Mouse (Mus musculus): Measurements from ENCODE around the gene Erc1. TPM values are rescaled to one million over a fixed set of nuclear protein-coding genes. Genes with fewer than 3 reads are reported as not detected.
A peak's percentile ranks its signal among the peaks of the same experiment; 100 is the strongest.

The Erc1 gene
- polyA plus RNA-seq, 1 experiment from 2014 or later: 43.2 TPM

- Histone ChIP-seq H3K4me3 (replicated peaks; ENCODE audit: low read length) (no peak overlapping the region), H3K36me3 (ENCODE audit: control insufficient read depth, insufficient read depth) (no peaks in the 10 kb centered on the region), H3K9ac (replicated peaks; ENCODE audit: low read depth, low read length) (no peak overlapping the region), H3K4me1 (replicated peaks; ENCODE audit: control insufficient read depth, insufficient read depth, low read length) (no peaks in the 10 kb centered on the region), H3K27me3 (replicated peaks; ENCODE audit: control insufficient read depth, insufficient read depth, low read length) (no peaks in the 10 kb centered on the region), H3K4me2 (ENCODE audit: low read length) (no peak overlapping the region), H3K9me3 (ENCODE audit: control insufficient read depth, low read length) (no peaks in the 10 kb centered on the region), H3K27ac (ENCODE audit: low read length) (no peak overlapping the region)
- ATAC-seq: no peak
- 89% methylated on average over 2 of the region's 2 CpGs for whole genome bisulfite sequencing
Observed at GRCm38 (mm10) chr6:119601379-119601778, 246.6 kb downstream of the Erc1 start.

- 99% methylated on average over 4 of the region's 4 CpGs for WGBS
- Histone ChIP-seq H3K36me3 (ENCODE audit: control insufficient read depth, insufficient read depth) (no peaks in the 10 kb centered on the region), H3K4me2 (ENCODE audit: low read length) (no peak overlapping the region), H3K27me3 (replicated peaks; ENCODE audit: control insufficient read depth, insufficient read depth, low read length) (no peaks in the 10 kb centered on the region), H3K27ac (ENCODE audit: low read length) (no peak overlapping the region), H3K4me1 (replicated peaks; ENCODE audit: control insufficient read depth, insufficient read depth, low read length) (no peaks in the 10 kb centered on the region), H3K9me3 (ENCODE audit: control insufficient read depth, low read length) (no peaks in the 10 kb centered on the region), H3K9ac (replicated peaks; ENCODE audit: low read depth, low read length) (no peak overlapping the region), H3K4me3 (replicated peaks; ENCODE audit: low read length) (no peak overlapping the region)
- ATAC-seq: no peak
Observed at GRCm38 (mm10) chr6:119595440-119595839, 252.5 kb downstream of the Erc1 start.

GRCm38 (mm10) chr6:119590872-119591271, 257.1 kb downstream of the Erc1 start:
- 75% methylated on average over 2 of the region's 2 CpGs for WGBS
- Histone ChIP-seq H3K27me3 (replicated peaks; ENCODE audit: control insufficient read depth, insufficient read depth, low read length) (no peaks in the 10 kb centered on the region), H3K4me2 (ENCODE audit: low read length) (no peak overlapping the region), H3K9ac (replicated peaks; ENCODE audit: low read depth, low read length) (no peak overlapping the region), H3K9me3 (ENCODE audit: control insufficient read depth, low read length) (no peaks in the 10 kb centered on the region), H3K4me3 (replicated peaks; ENCODE audit: low read length) (no peak overlapping the region), H3K27ac (ENCODE audit: low read length) (no peak overlapping the region), H3K4me1 (replicated peaks; ENCODE audit: control insufficient read depth, insufficient read depth, low read length) (peaks cover 3% of the 10 kb centered on the region; the same call in 1 of the 2 replicates), H3K36me3 (ENCODE audit: control insufficient read depth, insufficient read depth) (no peaks in the 10 kb centered on the region)
- no peak for ATAC-seq

- Histone ChIP-seq H3K36me3 (ENCODE audit: control insufficient read depth, insufficient read depth) (no peaks in the 10 kb centered on the region), H3K9ac (replicated peaks; ENCODE audit: low read depth, low read length) (no peak overlapping the region), H3K4me3 (replicated peaks; ENCODE audit: low read length) (no peak overlapping the region), H3K4me2 (ENCODE audit: low read length) (no peak overlapping the region), H3K9me3 (ENCODE audit: control insufficient read depth, low read length) (no peaks in the 10 kb centered on the region), H3K27ac (ENCODE audit: low read length) (no peak overlapping the region), H3K27me3 (replicated peaks; ENCODE audit: control insufficient read depth, insufficient read depth, low read length) (no peaks in the 10 kb centered on the region), H3K4me1 (replicated peaks; ENCODE audit: control insufficient read depth, insufficient read depth, low read length) (peaks cover 4% of the 10 kb centered on the region; the same call in 1 of the 2 replicates)
- ATAC-seq: no peak
- WGBS: 93% methylated on average over 2 of the region's 2 CpGs
Observed at GRCm38 (mm10) chr6:119587897-119588296, 260.1 kb downstream of the Erc1 start.

- Histone ChIP-seq H3K9me3 (ENCODE audit: control insufficient read depth, low read length) (no peaks in the 10 kb centered on the region), H3K9ac (replicated peaks; ENCODE audit: low read depth, low read length) (no peak overlapping the region), H3K4me2 (ENCODE audit: low read length) (no peak overlapping the region), H3K4me3 (replicated peaks; ENCODE audit: low read length) (no peak overlapping the region), H3K4me1 (replicated peaks; ENCODE audit: control insufficient read depth, insufficient read depth, low read length) (peaks cover 4% of the 10 kb centered on the region; the same call in 1 of the 2 replicates), H3K36me3 (ENCODE audit: control insufficient read depth, insufficient read depth) (no peaks in the 10 kb centered on the region), H3K27me3 (replicated peaks; ENCODE audit: control insufficient read depth, insufficient read depth, low read length) (no peaks in the 10 kb centered on the region), H3K27ac (ENCODE audit: low read length) (no peak overlapping the region)
- no peak for ATAC-seq
Observed at GRCm38 (mm10) chr6:119587454-119587853, 260.5 kb downstream of the Erc1 start.

- Histone ChIP-seq H3K27me3 (replicated peaks; ENCODE audit: control insufficient read depth, insufficient read depth, low read length) (no peaks in the 10 kb centered on the region), H3K27ac (ENCODE audit: low read length) (peak overlapping the region; percentile 35; the same call in 1 of the 2 replicates), H3K4me3 (replicated peaks; ENCODE audit: low read length) (no peak overlapping the region), H3K4me2 (ENCODE audit: low read length) (no peak overlapping the region), H3K36me3 (ENCODE audit: control insufficient read depth, insufficient read depth) (no peaks in the 10 kb centered on the region), H3K9ac (replicated peaks; ENCODE audit: low read depth, low read length) (no peak overlapping the region), H3K4me1 (replicated peaks; ENCODE audit: control insufficient read depth, insufficient read depth, low read length) (peaks cover 4% of the 10 kb centered on the region; the same call in 1 of the 2 replicates), H3K9me3 (ENCODE audit: control insufficient read depth, low read length) (no peaks in the 10 kb centered on the region)
- 60% methylated on average over 5 of the region's 5 CpGs for WGBS
- peak; percentile 55; the same call in 1 of the 2 replicates for ATAC-seq
Observed at GRCm38 (mm10) chr6:119585652-119586375, 262.2 kb downstream of the Erc1 start.

- Histone ChIP-seq H3K4me2 (ENCODE audit: low read length) (no peak overlapping the region), H3K27ac (ENCODE audit: low read length) (no peak overlapping the region), H3K9me3 (ENCODE audit: control insufficient read depth, low read length) (no peaks in the 10 kb centered on the region), H3K4me3 (replicated peaks; ENCODE audit: low read length) (no peak overlapping the region), H3K27me3 (replicated peaks; ENCODE audit: control insufficient read depth, insufficient read depth, low read length) (no peaks in the 10 kb centered on the region), H3K36me3 (ENCODE audit: control insufficient read depth, insufficient read depth) (no peaks in the 10 kb centered on the region), H3K4me1 (replicated peaks; ENCODE audit: control insufficient read depth, insufficient read depth, low read length) (peaks cover 4% of the 10 kb centered on the region; the same call in 1 of the 2 replicates), H3K9ac (replicated peaks; ENCODE audit: low read depth, low read length) (no peak overlapping the region)
- WGBS: 87% methylated on average over 1 of the region's 1 CpGs
- ATAC-seq: no peak
Observed at GRCm38 (mm10) chr6:119584061-119584460, 263.9 kb downstream of the Erc1 start.

GRCm38 (mm10) chr6:119583165-119583564, 264.8 kb downstream of the Erc1 start:
- no peak for ATAC-seq
- no peak overlapping the region for H3K4me2 ChIP-seq (ENCODE audit: low read length)
- H3K27me3 ChIP-seq (replicated peaks; ENCODE audit: control insufficient read depth, insufficient read depth, low read length): no peaks in the 10 kb centered on the region
- no peak overlapping the region for H3K9ac ChIP-seq (replicated peaks; ENCODE audit: low read depth, low read length)
- H3K9me3 ChIP-seq (ENCODE audit: control insufficient read depth, low read length): no peaks in the 10 kb centered on the region
- no peak overlapping the region for H3K27ac ChIP-seq (ENCODE audit: low read length)
- no peak overlapping the region for H3K4me3 ChIP-seq (replicated peaks; ENCODE audit: low read length)
- no peaks in the 10 kb centered on the region for H3K36me3 ChIP-seq (ENCODE audit: control insufficient read depth, insufficient read depth)
- WGBS: 95% methylated on average over 5 of the region's 5 CpGs
- peaks cover 4% of the 10 kb centered on the region; the same call in 1 of the 2 replicates for H3K4me1 ChIP-seq (replicated peaks; ENCODE audit: control insufficient read depth, insufficient read depth, low read length)

GRCm38 (mm10) chr6:119576706-119577105, 271.3 kb downstream of the Erc1 start:
- Histone ChIP-seq H3K9me3 (ENCODE audit: control insufficient read depth, low read length) (no peaks in the 10 kb centered on the region), H3K9ac (replicated peaks; ENCODE audit: low read depth, low read length) (no peak overlapping the region), H3K27me3 (replicated peaks; ENCODE audit: control insufficient read depth, insufficient read depth, low read length) (no peaks in the 10 kb centered on the region), H3K27ac (ENCODE audit: low read length) (no peak overlapping the region), H3K36me3 (ENCODE audit: control insufficient read depth, insufficient read depth) (peaks cover 4% of the 10 kb centered on the region), H3K4me3 (replicated peaks; ENCODE audit: low read length) (no peak overlapping the region), H3K4me2 (ENCODE audit: low read length) (no peak overlapping the region), H3K4me1 (replicated peaks; ENCODE audit: control insufficient read depth, insufficient read depth, low read length) (no peaks in the 10 kb centered on the region)
- 93% methylated on average over 4 of the region's 4 CpGs for WGBS
- no peak for ATAC-seq
